Mouse (Mus musculus) heart, adult 8-10 months (tissue): ENCODE measurements around the gene Zfp26. TPM values are rescaled to one million over a fixed set of nuclear protein-coding genes. Genes with fewer than 3 reads are reported as not detected.
A peak's percentile ranks its signal among the peaks of the same experiment; 100 is the strongest.

ENCODE experiments used
- DNase-seq: peaks from one replicate; pipeline ENCODE4 v3.0.0; 2022; ENCODE audit warnings: low spot score
- total RNA-seq, 4 experiments: library from RNA; stranded (reverse); gene quantifications; 2 replicates each; pipeline ENCODE4 v1.2.4; 2022

Zfp26 gene
- total RNA-seq = 1 to 10 TPM; 5.8 to 8.3 (median 6.4) TPM

GRCm38 (mm10) chr9:20459377-20460317 lies at the start of gene Zfp26:
Gene Zfp26, minus strand, starts transcription at chr9:20460162.
- peak; percentile 78 for DNase-seq

- DNase-seq = no peak
Measured at GRCm38 (mm10) chr9:20509676-20510075, 49.7 kb upstream of the Zfp26 start.

- DNase-seq = no peak
Measured at GRCm38 (mm10) chr9:20504801-20505200, 44.8 kb upstream of the Zfp26 start.

GRCm38 (mm10) chr9:20493281-20493680 lies 33.3 kb upstream of the Zfp26 start:
- no peak for DNase-seq

- peak; percentile 77 for DNase-seq
Measured at GRCm38 (mm10) chr9:20492527-20493233, 32.7 kb upstream of the Zfp26 start, which contains the start of gene Zfp426. Gene Zfp426, minus strand, starts transcription at chr9:20492746.

GRCm38 (mm10) chr9:20491858-20492526 lies 32.0 kb upstream of the Zfp26 start:
- no peak for DNase-seq

GRCm38 (mm10) chr9:20489536-20489935 lies 29.6 kb upstream of the Zfp26 start:
- no peak for DNase-seq

GRCm38 (mm10) chr9:20479396-20479795 lies 19.4 kb upstream of the Zfp26 start:
- DNase-seq = no peak

- no peak for DNase-seq
Measured at GRCm38 (mm10) chr9:20476632-20477031, 16.7 kb upstream of the Zfp26 start.

- peak; percentile 72 for DNase-seq
Measured at GRCm38 (mm10) chr9:20466761-20467442, 6.9 kb upstream of the Zfp26 start.

- DNase-seq = no peak
Measured at GRCm38 (mm10) chr9:20453647-20454046, 6.3 kb downstream of the Zfp26 start.

GRCm38 (mm10) chr9:20451493-20451892 lies 8.5 kb downstream of the Zfp26 start:
- DNase-seq = no peak

- DNase-seq = no peak
Measured at GRCm38 (mm10) chr9:20443183-20443783, 16.7 kb downstream of the Zfp26 start.

GRCm38 (mm10) chr9:20430004-20430403 lies 30.0 kb downstream of the Zfp26 start:
- no peak for DNase-seq

- no peak for DNase-seq
Measured at GRCm38 (mm10) chr9:20411460-20411859, 48.5 kb downstream of the Zfp26 start.

- no peak for DNase-seq
Measured at GRCm38 (mm10) chr9:20409319-20409718, 50.6 kb downstream of the Zfp26 start.

- DNase-seq = no peak
Measured at GRCm38 (mm10) chr9:20385343-20385703, 74.6 kb downstream of the Zfp26 start.

- peak; percentile 88 for DNase-seq
Measured at GRCm38 (mm10) chr9:20384532-20385342, 75.2 kb downstream of the Zfp26 start, which contains the start of gene Zfp560. Gene Zfp560, minus strand, starts transcription at chr9:20385177.

- DNase-seq = no peak
Measured at GRCm38 (mm10) chr9:20383659-20384058, 76.3 kb downstream of the Zfp26 start.
